Mouse (Mus musculus): Measurements from ENCODE around the gene Lmbr1l.

DNA sequence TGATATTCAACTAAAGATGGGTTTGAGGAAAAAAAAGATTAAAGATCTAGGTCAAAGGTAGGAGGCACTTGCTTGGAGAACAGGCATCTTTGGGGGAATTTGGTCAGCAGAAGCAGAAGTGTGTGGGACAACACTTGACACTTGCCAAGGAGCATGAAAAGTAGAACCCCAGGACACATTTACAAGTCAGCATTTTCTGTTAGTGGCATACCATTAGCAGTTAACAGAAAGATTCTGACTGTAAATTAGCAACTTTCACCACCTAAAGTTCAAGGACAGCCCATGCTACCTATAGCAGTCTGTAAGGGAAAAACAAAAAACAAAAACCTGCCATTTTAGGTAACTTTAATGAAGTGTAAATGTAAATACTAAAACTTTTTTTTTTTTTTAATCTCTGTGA lies 30.4 kb upstream of the Lmbr1l start:
- TF ChIP-seq USF1 (IDR thresholded peaks at IDR 0.05; ENCODE audit: low read depth) (no peak), TCF12 (IDR thresholded peaks at IDR 0.05; ENCODE audit: insufficient read depth, poor library complexity, severe bottlenecking) (no peak), POLR2A (IDR thresholded peaks at IDR 0.05; ENCODE audit: insufficient read length, low read depth) (no peak), POLR2AphosphoS2 (IDR thresholded peaks at IDR 0.05; ENCODE audit: insufficient read length, low read depth) (peak; percentile 20), E2F4 (IDR thresholded peaks at IDR 0.05; ENCODE audit: insufficient read depth) (no peak), CEBPB (IDR thresholded peaks at IDR 0.05; ENCODE audit: insufficient read depth, poor library complexity, severe bottlenecking) (no peak), MYOD1 (IDR thresholded peaks at IDR 0.05; ENCODE audit: control insufficient read depth in 1 of 3, insufficient read length in 2 of 3, low read depth in 2 of 3) (no peak), MAX (IDR thresholded peaks at IDR 0.05; ENCODE audit: low read depth) (no peak), SRF (IDR thresholded peaks at IDR 0.05; ENCODE audit: control insufficient read depth, insufficient read length, low read depth) (no peak)
